Mouse (Mus musculus) liver, embryonic 14.5 days (tissue): ENCODE data around the gene Etv6. TPM values are rescaled to one million over a fixed set of nuclear protein-coding genes. Genes with fewer than 3 reads are reported as not detected.

Source experiments
- ATAC-seq: fragments of 200-750 bp; cut with Nextera tagmentation; 2 replicates; pipeline ENCODE4 v1.8.0; 2017; ENCODE audit warnings: moderate number of reproducible peaks, mild to moderate bottlenecking, moderate library complexity; ENCODE audit not compliant: insufficient read depth
- DNase-seq, 3 experiments: peaks; one replicate each; pipeline ENCODE4 v3.0.0-alpha.2; 2012 to 2013; ENCODE audit warnings: low read depth in 3 of 3, low spot score in 3 of 3
- H3K27ac ChIP-seq: fragments of 300-500 bp; sonication (generic); 2 replicates; pipeline ENCODE4 v1.5.1; 2014; ENCODE audit warnings: moderate library complexity, mild to moderate bottlenecking, control low read depth, inconsistent platforms
- H3K27me3 ChIP-seq: fragments of 300-500 bp; sonication (generic); 2 replicates; pipeline ENCODE4 v1.6.1; 2014; ENCODE audit warnings: mild to moderate bottlenecking, low read length, moderate library complexity; ENCODE audit not compliant: control insufficient read depth, insufficient read depth
- H3K36me3 ChIP-seq: fragments of 300-500 bp; sonication (generic); replicated peaks from 2 replicates; pipeline ENCODE4 v1.6.1; 2014; ENCODE audit warnings: low read depth; ENCODE audit not compliant: control insufficient read depth, insufficient read depth
- H3K4me1 ChIP-seq, 2 experiments: fragments of 200-500 bp in 1 of 2; fragments of 300-500 bp in 1 of 2; sonication (generic) in 1 of 2; replicated peaks; 2 replicates each; pipeline ENCODE4 v1.6.1; 2012 to 2014; ENCODE audit warnings: antibody characterized with exemption in 1 of 2, inconsistent platforms in 1 of 2, low read length in 1 of 2; ENCODE audit not compliant: control insufficient read depth in 2 of 2, insufficient read depth in 2 of 2
- H3K4me2 ChIP-seq: fragments of 300-500 bp; sonication (generic); 2 replicates; pipeline ENCODE4 v1.6.1; 2014; ENCODE audit warnings: low read depth, mild to moderate bottlenecking, control low read depth, moderate library complexity
- H3K4me3 ChIP-seq, 2 experiments: fragments of 200-500 bp in 1 of 2; fragments of 300-500 bp in 1 of 2; sonication (generic) in 1 of 2; 2 replicates each; pipeline ENCODE4 v1.5.1; 2012 to 2014; ENCODE audit warnings: low read depth in 2 of 2, low read length in 2 of 2, mild to moderate bottlenecking in 2 of 2, control low read depth in 1 of 2, inconsistent platforms in 1 of 2, moderate library complexity in 1 of 2; ENCODE audit not compliant: insufficient read depth in 1 of 2
- H3K9ac ChIP-seq: fragments of 300-500 bp; sonication (generic); replicated peaks from 2 replicates; pipeline ENCODE4 v1.6.1; 2014; ENCODE audit warnings: mild to moderate bottlenecking, control low read depth, moderate library complexity
- H3K9me3 ChIP-seq: fragments of 300-500 bp; sonication (generic); 2 replicates; pipeline ENCODE4 v1.6.1; 2016; ENCODE audit warnings: low read length, mixed read lengths; ENCODE audit not compliant: control insufficient read depth
- CTCF ChIP-seq: IDR thresholded peaks from 2 replicates; pipeline ENCODE4 v1.5.1; 2016; ENCODE audit warnings: antibody characterized with exemption, low read depth, control low read depth
- EP300 ChIP-seq: IDR thresholded peaks from 2 replicates; pipeline ENCODE4 v1.6.1; 2016; ENCODE audit warnings: antibody characterized with exemption, low read depth
- WGBS: fragments of 180-500 bp; shearing (Covaris S2); extraction: QIAGEN DNeasy Blood & Tissue Kit; methylation state at CpG from one replicate; pipeline ENCODE4 v1.1.7; 2014; ENCODE audit not compliant: insufficient replicate concordance; 5-methylcytosine and 5-hydroxymethylcytosine counted together
- polyA plus RNA-seq, 2 experiments: library from polyadenylated mRNA; depleted of rRNA in 1 of 2; stranded (reverse) in 1 of 2; unstranded in 1 of 2; fragments of >200 nt; fragmentation: Nextera tagmentation in 1 of 2; extraction: Ambion mirVana in 1 of 2; gene quantifications; 2 replicates each; pipeline versions ENCODE4 v1.2.1 to v1.2.3; 2012 to 2014

Gene Etv6
- polyA plus RNA-seq, 2 experiments: 2.6 to 3.0 TPM

DNA sequence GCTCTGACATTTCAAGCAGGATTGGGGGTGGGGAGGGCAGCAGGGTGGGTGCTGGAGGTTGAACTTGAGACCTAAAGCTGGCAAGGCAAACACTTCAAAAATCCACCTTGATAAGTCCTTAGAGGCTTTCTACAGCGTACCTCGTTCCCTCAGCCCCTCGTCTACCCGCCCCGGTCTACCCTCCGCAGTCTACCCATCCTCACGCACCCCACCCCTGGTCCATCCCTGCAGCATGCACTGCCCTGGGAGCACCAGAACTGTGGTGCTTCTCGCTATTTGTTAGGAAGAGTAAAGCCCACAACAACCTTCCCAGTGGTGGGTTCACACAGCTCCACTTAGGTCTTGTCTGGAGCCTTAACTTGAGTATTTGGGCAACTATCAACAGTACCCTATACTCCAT lies 277.1 kb downstream of the Etv6 start:
- no peak overlapping the region for H3K9ac ChIP-seq
- ATAC-seq: no peak
- 69% methylated on average over 8 of the region's 8 CpGs for WGBS

GRCm38 (mm10) chr6:134317371-134317770 lies 281.9 kb downstream of the Etv6 start:
- H3K4me2 ChIP-seq: no peak overlapping the region
- H3K9ac ChIP-seq: no peak overlapping the region
- ATAC-seq (no peak), DNase-seq (no peak)
- no peak overlapping the region for H3K4me3 ChIP-seq
- H3K36me3 ChIP-seq: no peaks in the 10 kb centered on the region
- no peaks in the 10 kb centered on the region for H3K27me3 ChIP-seq
- no peak overlapping the region for H3K27ac ChIP-seq
- TF ChIP-seq EP300: no peak
- no peak for TF ChIP-seq CTCF
- WGBS: 83% methylated on average over 13 of the region's 13 CpGs
- H3K4me1 ChIP-seq: no peaks in the 10 kb centered on the region
- H3K9me3 ChIP-seq: no peaks in the 10 kb centered on the region

More for the DNA sequence above, 277.1 kb downstream of the Etv6 start:
- Histone ChIP-seq H3K9me3 (no peaks in the 10 kb centered on the region), H3K27ac (no peak overlapping the region), H3K4me1 (no peaks in the 10 kb centered on the region), H3K4me3 (no peak overlapping the region), H3K36me3 (no peaks in the 10 kb centered on the region), H3K27me3 (no peaks in the 10 kb centered on the region), H3K4me2 (no peak overlapping the region)
- no peak for DNase-seq
- TF ChIP-seq EP300: no peak
- TF ChIP-seq CTCF: no peak

Other genes with a start within 250 kb of the Etv6 start
- not detected in 2 replicates for gene Kap, start 181.9 kb upstream of the Etv6 start, polyA plus RNA-seq (2012; rRNA removed)
- gene Kap, start 181.9 kb upstream of the Etv6 start, polyA plus RNA-seq (2014; fragmentation: Nextera tagmentation; extraction: Ambion mirVana): not detected in 2 replicates